Mouse (Mus musculus): ENCODE data around the gene Cops7a. TPM values are rescaled to one million over a fixed set of nuclear protein-coding genes. Genes with fewer than 3 reads are reported as not detected.

Gene Cops7a
- 105 and 112 TPM in 2 replicates for polyA plus RNA-seq (2014; fragmentation: Nextera tagmentation; extraction: Ambion mirVana)

DNA sequence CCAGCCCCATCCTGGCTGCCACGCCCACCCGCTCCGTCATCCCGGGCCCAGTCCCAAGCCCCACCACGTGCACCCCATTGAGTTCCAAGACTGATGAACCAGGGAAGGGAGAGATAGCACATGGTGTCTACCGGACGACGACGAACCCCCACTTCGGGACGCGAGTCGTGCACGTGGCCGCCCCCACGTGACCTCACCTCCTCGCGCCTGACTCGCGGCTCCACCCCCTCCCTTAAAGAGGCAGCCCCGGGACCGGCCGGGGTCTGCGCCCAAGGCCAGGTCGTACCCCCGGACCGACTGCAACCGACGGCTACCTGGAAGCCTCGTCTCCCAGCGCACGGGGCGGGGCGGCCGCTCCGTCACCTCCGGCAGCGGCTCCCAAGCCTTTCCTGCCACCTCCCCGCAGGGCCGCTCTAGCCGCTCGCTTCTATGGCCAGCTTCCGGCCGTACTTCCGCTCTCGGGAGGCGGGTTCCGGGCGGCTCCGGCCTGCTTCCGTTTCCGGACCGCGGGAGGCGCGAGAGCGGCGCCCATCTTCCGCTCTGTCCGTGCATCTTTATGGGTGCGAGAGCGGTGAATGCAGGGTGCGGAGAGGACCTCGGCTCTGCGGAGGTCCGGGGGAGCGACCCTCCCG, at the start of gene Cops7a:
Gene Cops7a (minus strand): TSS at position 451 of the 632 bp plus-strand sequence.
- Histone ChIP-seq H3K9me3 (ENCODE audit: control insufficient read depth, low read length) (peaks cover 2% of the 10 kb centered on the region; the same call in 1 of the 2 replicates), H3K4me3 (ENCODE audit: low read depth, low read length) (peak within 1 kb of the TSS; percentile 84), H3K4me2 (peak within 1 kb of the TSS; percentile 91), H3K36me3 (ENCODE audit: control insufficient read depth, insufficient read depth, low read length) (peaks cover 5% of the 10 kb centered on the region; the same call in 1 of the 2 replicates), H3K27me3 (ENCODE audit: control insufficient read depth, insufficient read depth, low read length) (no peaks in the 10 kb centered on the region), H3K4me1 (ENCODE audit: control insufficient read depth, insufficient read depth, low read length) (peaks cover 10% of the 10 kb centered on the region), H3K27ac (ENCODE audit: low read depth, low read length) (peak within 1 kb of the TSS; percentile 75), H3K9ac (ENCODE audit: low read length) (peak within 1 kb of the TSS; percentile 96)
- DNase-seq (ENCODE audit: low spot score, missing footprints) (peak; percentile 99), ATAC-seq (ENCODE audit: low FRiP score) (peak; percentile 96)
- under 1% methylated on average over 66 of the region's 68 CpGs for WGBS

- ATAC-seq (ENCODE audit: low FRiP score) (peak; percentile 87), DNase-seq (ENCODE audit: low spot score, missing footprints) (peak; percentile 97)
- Histone ChIP-seq H3K27me3 (ENCODE audit: control insufficient read depth, insufficient read depth, low read length) (no peaks in the 10 kb centered on the region), H3K4me3 (ENCODE audit: low read depth, low read length) (peak overlapping the region; percentile 93), H3K9ac (ENCODE audit: low read length) (peak overlapping the region; percentile 94), H3K36me3 (ENCODE audit: control insufficient read depth, insufficient read depth, low read length) (0 out of 2 replicates have a peak, but pooled peaks cover 2% of the 10 kb centered on the region), H3K27ac (ENCODE audit: low read depth, low read length) (peak overlapping the region; percentile 92), H3K4me1 (ENCODE audit: control insufficient read depth, insufficient read depth, low read length) (peaks cover 4% of the 10 kb centered on the region), H3K9me3 (ENCODE audit: control insufficient read depth, low read length) (no peaks in the 10 kb centered on the region), H3K4me2 (peak overlapping the region; percentile 67)
- WGBS = 2% methylated on average over 61 of the region's 78 CpGs
These were observed 44.1 kb upstream of the Cops7a start for GRCm38 (mm10) chr6:125009181-125010073.

DNA sequence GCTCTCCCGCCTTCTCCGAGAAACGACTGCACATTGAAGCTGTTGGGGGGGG, 43.6 kb upstream of the Cops7a start, which contains the start of gene Zfp384:
Gene Zfp384 (plus strand): TSS at position 17 of the 52 bp plus-strand sequence.
- H3K9me3 ChIP-seq (ENCODE audit: control insufficient read depth, low read length) = no peaks in the 10 kb centered on the region
- 0% methylated on average over 2 of the region's 3 CpGs for WGBS
- H3K9ac ChIP-seq (ENCODE audit: low read length) = peak within 1 kb of the TSS; percentile 94
- DNase-seq (ENCODE audit: low spot score, missing footprints) (no peak), ATAC-seq (ENCODE audit: low FRiP score) (no peak)
- H3K4me1 ChIP-seq (ENCODE audit: control insufficient read depth, insufficient read depth, low read length) = peaks cover 4% of the 10 kb centered on the region
- H3K27ac ChIP-seq (ENCODE audit: low read depth, low read length) = peak within 1 kb of the TSS; percentile 92
- peak within 1 kb of the TSS; percentile 67 for H3K4me2 ChIP-seq
- peak within 1 kb of the TSS; percentile 93 for H3K4me3 ChIP-seq (ENCODE audit: low read depth, low read length)
- H3K36me3 ChIP-seq (ENCODE audit: control insufficient read depth, insufficient read depth, low read length) = 0 out of 2 replicates have a peak, but pooled peaks cover 2% of the 10 kb centered on the region
- H3K27me3 ChIP-seq (ENCODE audit: control insufficient read depth, insufficient read depth, low read length) = no peaks in the 10 kb centered on the region

DNA sequence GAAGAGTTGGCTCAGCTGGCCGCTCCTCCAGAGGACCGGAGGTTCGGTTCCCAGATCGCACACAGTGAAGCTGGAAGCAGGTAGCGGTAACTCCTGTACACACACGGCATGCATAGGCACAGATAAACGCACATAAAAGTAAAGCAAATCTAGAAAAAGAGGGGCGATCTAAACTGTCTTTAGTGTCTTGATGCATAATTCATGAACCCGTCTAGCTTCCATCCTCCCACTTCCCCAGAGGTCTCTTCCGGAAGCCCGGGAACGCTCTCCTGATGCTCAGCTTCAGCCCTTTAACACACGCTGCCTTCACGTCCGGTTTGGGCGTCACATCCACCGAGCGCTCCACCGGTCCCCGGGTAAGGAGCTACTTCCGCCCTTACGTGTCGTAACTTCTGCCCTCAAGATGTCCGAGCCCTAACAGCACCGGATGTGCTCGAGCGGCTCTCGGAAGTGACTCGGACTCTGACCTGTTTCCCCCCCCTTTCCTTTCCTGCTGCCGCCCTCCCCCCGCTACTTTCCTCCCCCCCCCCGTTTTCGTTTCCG, 43.3 kb upstream of the Cops7a start:
- DNase-seq (ENCODE audit: low spot score, missing footprints) (peak; percentile 98), ATAC-seq (ENCODE audit: low FRiP score) (peak; percentile 97)
- H3K36me3 ChIP-seq (ENCODE audit: control insufficient read depth, insufficient read depth, low read length) = 0 out of 2 replicates have a peak, but pooled peaks cover 2% of the 10 kb centered on the region
- peak overlapping the region; percentile 94 for H3K9ac ChIP-seq (ENCODE audit: low read length)
- H3K27ac ChIP-seq (ENCODE audit: low read depth, low read length) = peak overlapping the region; percentile 92
- H3K4me1 ChIP-seq (ENCODE audit: control insufficient read depth, insufficient read depth, low read length) = peaks cover 4% of the 10 kb centered on the region
- H3K9me3 ChIP-seq (ENCODE audit: control insufficient read depth, low read length) = no peaks in the 10 kb centered on the region
- H3K4me3 ChIP-seq (ENCODE audit: low read depth, low read length) = peak overlapping the region; percentile 93
- peak overlapping the region; percentile 67 for H3K4me2 ChIP-seq
- no peaks in the 10 kb centered on the region for H3K27me3 ChIP-seq (ENCODE audit: control insufficient read depth, insufficient read depth, low read length)
- WGBS = under 1% methylated on average over 33 of the region's 34 CpGs

- DNase-seq (ENCODE audit: low spot score, missing footprints) (no peak), ATAC-seq (ENCODE audit: low FRiP score) (no peak)
- peak overlapping the region; percentile 67 for H3K4me2 ChIP-seq
- peak overlapping the region; percentile 85 for H3K27ac ChIP-seq (ENCODE audit: low read depth, low read length)
- H3K9me3 ChIP-seq (ENCODE audit: control insufficient read depth, low read length) = no peaks in the 10 kb centered on the region
- peak overlapping the region; percentile 94 for H3K9ac ChIP-seq (ENCODE audit: low read length)
- H3K27me3 ChIP-seq (ENCODE audit: control insufficient read depth, insufficient read depth, low read length) = no peaks in the 10 kb centered on the region
- H3K36me3 ChIP-seq (ENCODE audit: control insufficient read depth, insufficient read depth, low read length) = 0 out of 2 replicates have a peak, but pooled peaks cover 2% of the 10 kb centered on the region
- H3K4me1 ChIP-seq (ENCODE audit: control insufficient read depth, insufficient read depth, low read length) = peaks cover 4% of the 10 kb centered on the region
- 43% methylated on average over 13 of the region's 13 CpGs for WGBS
- peak overlapping the region; percentile 93 for H3K4me3 ChIP-seq (ENCODE audit: low read depth, low read length)
These were observed 42.7 kb upstream of the Cops7a start for GRCm38 (mm10) chr6:125008060-125008459.

DNA sequence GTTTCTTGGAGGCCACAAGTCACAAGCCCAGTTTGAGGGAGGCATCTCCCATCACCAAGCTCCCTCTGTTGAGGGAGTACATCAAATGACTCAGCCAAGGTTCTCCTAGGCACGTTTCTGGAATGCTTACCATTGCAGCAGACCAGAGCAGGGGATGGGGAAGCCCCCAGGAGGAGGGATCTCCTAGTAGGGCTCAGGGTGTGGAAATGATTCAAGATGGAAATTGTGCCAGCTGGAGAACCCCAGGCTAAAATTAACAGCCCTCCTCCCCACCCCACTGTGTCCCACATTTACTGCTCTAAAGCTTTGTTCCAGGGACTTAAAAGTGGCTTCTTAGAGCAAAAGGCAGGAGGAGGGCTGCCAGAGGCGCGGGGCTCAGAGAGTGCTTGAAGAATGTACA, 39.7 kb upstream of the Cops7a start:
- Histone ChIP-seq H3K36me3 (ENCODE audit: control insufficient read depth, insufficient read depth, low read length) (no peaks in the 10 kb centered on the region), H3K27ac (ENCODE audit: low read depth, low read length) (no peak overlapping the region), H3K9ac (ENCODE audit: low read length) (no peak overlapping the region), H3K27me3 (ENCODE audit: control insufficient read depth, insufficient read depth, low read length) (peaks cover 3% of the 10 kb centered on the region), H3K4me3 (ENCODE audit: low read depth, low read length) (no peak overlapping the region), H3K4me2 (no peak overlapping the region), H3K9me3 (ENCODE audit: control insufficient read depth, low read length) (no peaks in the 10 kb centered on the region), H3K4me1 (ENCODE audit: control insufficient read depth, insufficient read depth, low read length) (peaks cover 4% of the 10 kb centered on the region; the same call in 1 of the 2 replicates)
- ATAC-seq (ENCODE audit: low FRiP score) (no peak), DNase-seq (ENCODE audit: low spot score, missing footprints) (no peak)
- WGBS = 43% methylated on average over 3 of the region's 3 CpGs

- DNase-seq (ENCODE audit: low spot score, missing footprints) (no peak), ATAC-seq (ENCODE audit: low FRiP score) (no peak)
- no peak overlapping the region for H3K9ac ChIP-seq (ENCODE audit: low read length)
- H3K36me3 ChIP-seq (ENCODE audit: control insufficient read depth, insufficient read depth, low read length) = no peaks in the 10 kb centered on the region
- 56% methylated on average over 3 of the region's 3 CpGs for WGBS
- H3K4me3 ChIP-seq (ENCODE audit: low read depth, low read length) = no peak overlapping the region
- no peak overlapping the region for H3K27ac ChIP-seq (ENCODE audit: low read depth, low read length)
- no peak overlapping the region for H3K4me2 ChIP-seq
- no peaks in the 10 kb centered on the region; the same call in 1 of the 2 replicates for H3K4me1 ChIP-seq (ENCODE audit: control insufficient read depth, insufficient read depth, low read length)
- H3K9me3 ChIP-seq (ENCODE audit: control insufficient read depth, low read length) = no peaks in the 10 kb centered on the region
- H3K27me3 ChIP-seq (ENCODE audit: control insufficient read depth, insufficient read depth, low read length) = peaks cover 12% of the 10 kb centered on the region
These were observed 38.4 kb upstream of the Cops7a start for GRCm38 (mm10) chr6:125003706-125004105.

GRCm38 (mm10) chr6:124999546-124999945, 34.2 kb upstream of the Cops7a start:
- H3K36me3 ChIP-seq (ENCODE audit: control insufficient read depth, insufficient read depth, low read length) = no peaks in the 10 kb centered on the region
- H3K4me2 ChIP-seq = no peak overlapping the region
- H3K9ac ChIP-seq (ENCODE audit: low read length) = no peak overlapping the region
- no peak overlapping the region for H3K4me3 ChIP-seq (ENCODE audit: low read depth, low read length)
- no peaks in the 10 kb centered on the region; the same call in 1 of the 2 replicates for H3K4me1 ChIP-seq (ENCODE audit: control insufficient read depth, insufficient read depth, low read length)
- WGBS = 36% methylated on average over 10 of the region's 10 CpGs
- no peak for ATAC-seq (ENCODE audit: low FRiP score)
- no peak overlapping the region for H3K27ac ChIP-seq (ENCODE audit: low read depth, low read length)
- peaks cover 49% of the 10 kb centered on the region for H3K27me3 ChIP-seq (ENCODE audit: control insufficient read depth, insufficient read depth, low read length)
- no peak for DNase-seq (ENCODE audit: low spot score, missing footprints)
- H3K9me3 ChIP-seq (ENCODE audit: control insufficient read depth, low read length) = no peaks in the 10 kb centered on the region

- ATAC-seq (ENCODE audit: low FRiP score) = no peak
- H3K9ac ChIP-seq (ENCODE audit: low read length) = no peak overlapping the region
- DNase-seq (ENCODE audit: low spot score, missing footprints) = no peak
These were observed 33.8 kb upstream of the Cops7a start for GRCm38 (mm10) chr6:124999091-124999490.

More at GRCm38 (mm10) chr6:124999091-124999490, 33.8 kb upstream of the Cops7a start:
- Histone ChIP-seq H3K36me3 (ENCODE audit: control insufficient read depth, insufficient read depth, low read length) (no peaks in the 10 kb centered on the region), H3K4me1 (ENCODE audit: control insufficient read depth, insufficient read depth, low read length) (no peaks in the 10 kb centered on the region; the same call in 1 of the 2 replicates), H3K4me2 (no peak overlapping the region), H3K27me3 (ENCODE audit: control insufficient read depth, insufficient read depth, low read length) (peaks cover 49% of the 10 kb centered on the region), H3K4me3 (ENCODE audit: low read depth, low read length) (no peak overlapping the region), H3K9me3 (ENCODE audit: control insufficient read depth, low read length) (no peaks in the 10 kb centered on the region), H3K27ac (ENCODE audit: low read depth, low read length) (no peak overlapping the region)
- WGBS = 35% methylated on average over 14 of the region's 14 CpGs

All from midbrain, embryonic 11.5 days (tissue).